Comparison of ENCODE assay signal across 8 mouse cellular contexts in genomic region chr4:133371621-133372277, GRCm38 (mm10). TPM values are rescaled to one million over a fixed set of nuclear protein-coding genes. Genes with fewer than 3 reads are reported as not detected.
DNase-seq lines count a peak whose midpoint lies in the region; ATAC-seq lines count a peak whose summit lies in the region.

No protein-coding gene starts in this region.

- no peak for ATAC-seq in erythroblast, adult 5-6 weeks (replicated peaks; ENCODE audit: low FRiP score, poor library complexity, severe bottlenecking)
- no peak for ATAC-seq in hindbrain, embryonic 13.5 days (ENCODE audit: low FRiP score)
- no peak for ATAC-seq in liver, embryonic 16.5 days (ENCODE audit: low read depth)

- DNase-seq in R1 (ENCODE audit: low read depth, low spot score), result peak; percentile 1
- DNase-seq in right cerebral cortex, postnatal 36 days (ENCODE audit: low spot score in 2 of 2), result no peak
- no peak for DNase-seq in layer of hippocampus, postnatal 14 days (ENCODE audit: low spot score in 2 of 2)
- DNase-seq in testis, postnatal 10 days (ENCODE audit: low spot score), result no peak

- peaks cover 72% of the 10 kb centered on the region for H3K4me1 ChIP-seq in erythroblast, embryonic 14.5 days (ENCODE audit: control insufficient read depth)
- peaks cover 62% of the 10 kb centered on the region for H3K4me1 ChIP-seq in hindbrain, embryonic 13.5 days (replicated peaks)
- peaks cover 63% of the 10 kb centered on the region for H3K4me1 ChIP-seq in liver, embryonic 16.5 days (ENCODE audit: control insufficient read depth, low read depth, low read length)

- H3K27ac ChIP-seq in hindbrain, embryonic 13.5 days, result no peak overlapping the region
- H3K27ac ChIP-seq in liver, embryonic 16.5 days (ENCODE audit: low read length), result peak overlapping the region; percentile 11; the same call in 1 of the 2 replicates

- peak overlapping the region; percentile 54 for H3K9ac ChIP-seq in hindbrain, embryonic 13.5 days
- H3K9ac ChIP-seq in liver, embryonic 16.5 days (ENCODE audit: low read depth, low read length), result peak overlapping the region; percentile 92

- 75% methylated on average over 7 of the region's 7 CpGs for WGBS in hindbrain, embryonic 13.5 days
- 27% methylated on average over 7 of the region's 7 CpGs for WGBS in liver, embryonic 16.5 days (ENCODE audit: insufficient replicate concordance)

- peak overlapping the region; percentile 79 for H3K4me3 ChIP-seq in erythroblast, embryonic 14.5 days (replicated peaks)
- H3K4me3 ChIP-seq in hindbrain, embryonic 13.5 days, result peak overlapping the region; percentile 83
- peak overlapping the region; percentile 95 for H3K4me3 ChIP-seq in liver, embryonic 16.5 days (ENCODE audit: low read depth, low read length)

- peaks cover 4% of the 10 kb centered on the region; the same call in 1 of the 2 replicates for H3K9me3 ChIP-seq in erythroblast, embryonic 14.5 days (ENCODE audit: control insufficient read depth, low read length)
- H3K9me3 ChIP-seq in hindbrain, embryonic 13.5 days, result no peaks in the 10 kb centered on the region
- no peaks in the 10 kb centered on the region for H3K9me3 ChIP-seq in liver, embryonic 16.5 days (replicated peaks; ENCODE audit: control insufficient read depth, low read length)

- H3K4me2 ChIP-seq in hindbrain, embryonic 13.5 days, result peak overlapping the region; percentile 88
- peak overlapping the region; percentile 85 for H3K4me2 ChIP-seq in liver, embryonic 16.5 days (ENCODE audit: low read depth, low read length)

- peaks cover 44% of the 10 kb centered on the region for H3K36me3 ChIP-seq in erythroblast, embryonic 14.5 days (ENCODE audit: control insufficient read depth)
- H3K36me3 ChIP-seq in hindbrain, embryonic 13.5 days, result 0 out of 2 replicates have a peak, but pooled peaks cover 4% of the 10 kb centered on the region
- no peaks in the 10 kb centered on the region for H3K36me3 ChIP-seq in liver, embryonic 16.5 days (ENCODE audit: control insufficient read depth, insufficient read depth)

- peaks cover 3% of the 10 kb centered on the region; the same call in 1 of the 2 replicates for H3K27me3 ChIP-seq in erythroblast, embryonic 14.5 days (ENCODE audit: control insufficient read depth)
- no peaks in the 10 kb centered on the region for H3K27me3 ChIP-seq in hindbrain, embryonic 13.5 days
- H3K27me3 ChIP-seq in liver, embryonic 16.5 days (ENCODE audit: control insufficient read depth, insufficient read depth, low read depth, low read length), result no peaks in the 10 kb centered on the region

RNA-seq across cellular contexts. Expression of gene Slc9a1, which starts 2.2 kb away (rescaled TPM):
- polyA plus RNA-seq in erythroblast, embryonic 14.5 days (2012), result 3.7 and 3.8 TPM in 2 replicates
- 6.5 and 9.8 TPM in 2 replicates for total RNA-seq in erythroblast, adult 5-6 weeks (2015; ENCODE audit: low replicate concordance)
- total RNA-seq in erythroblast, adult 5-6 weeks (2017; ENCODE audit: low replicate concordance), result 5.9 and 8.3 TPM in 2 replicates
- polyA plus RNA-seq in hindbrain, embryonic 13.5 days (2015; fragmentation: Nextera tagmentation; extraction: Ambion mirVana), result 6.7 and 7.5 TPM in 2 replicates
- polyA plus RNA-seq in liver, embryonic 16.5 days (2015; fragmentation: Nextera tagmentation; extraction: Ambion mirVana), result 2.9 and 3.3 TPM in 2 replicates
- total RNA-seq in layer of hippocampus, postnatal 14 days (2021), result 10 to 100 TPM; 60.0 to 62.8 TPM

RNA-seq across cellular contexts. Expression of gene Wdtc1, which starts 18.5 kb away (rescaled TPM):
- polyA plus RNA-seq in erythroblast, embryonic 14.5 days (2012), result 23.1 and 24.0 TPM in 2 replicates
- 8.6 and 9.6 TPM in 2 replicates for total RNA-seq in erythroblast, adult 5-6 weeks (2015; ENCODE audit: low replicate concordance)
- 8.4 and 18.3 TPM in 2 replicates for total RNA-seq in erythroblast, adult 5-6 weeks (2017; ENCODE audit: low replicate concordance)
- 18.4 and 21.3 TPM in 2 replicates for polyA plus RNA-seq in hindbrain, embryonic 13.5 days (2015; fragmentation: Nextera tagmentation; extraction: Ambion mirVana)
- 6.2 and 8.1 TPM in 2 replicates for polyA plus RNA-seq in liver, embryonic 16.5 days (2015; fragmentation: Nextera tagmentation; extraction: Ambion mirVana)
- total RNA-seq in layer of hippocampus, postnatal 14 days (2021), result 10 to 100 TPM; 67.8 to 68.9 TPM
